ENCODE assay signal across 19 mouse cellular contexts in the genomic region with DNA sequence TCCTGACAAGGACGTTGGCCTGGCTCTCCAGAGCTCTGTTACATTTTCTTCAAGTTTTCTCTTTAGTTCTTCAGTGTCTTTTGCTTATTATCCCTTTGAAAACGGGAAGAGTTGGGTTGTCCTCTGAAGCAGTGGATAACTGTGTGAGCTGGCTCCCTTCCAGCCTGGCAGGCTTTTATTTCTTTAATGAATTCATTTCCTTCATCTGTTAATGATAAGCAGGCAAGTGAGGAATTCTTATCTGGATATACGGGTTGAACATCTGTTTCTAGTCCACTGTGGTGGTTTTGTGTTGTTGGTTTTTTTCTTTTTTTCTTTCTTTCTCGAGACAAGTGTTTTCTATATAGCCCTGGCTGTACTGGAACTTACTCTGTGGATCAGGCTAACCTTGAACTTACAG. TPM values are rescaled to one million over a fixed set of nuclear protein-coding genes. Genes with fewer than 3 reads are reported as not detected.
DNase-seq lines count a peak whose midpoint lies in the region; ATAC-seq and TF ChIP-seq lines count a peak whose summit lies in the region.
"Had no signal": no experiment of that assay in that cellular context is flagged by ENCODE, and none has a peak within 500 bp of the region (broad histone marks: within the 10 kb centered on the region; RNA-seq: fewer than 3 reads in every experiment).

No protein-coding gene starts in this region.

- H3K4me3 ChIP-seq in heart, embryonic 12.5 days = no peak overlapping the region
- no peak overlapping the region for H3K4me3 ChIP-seq in liver, embryonic 14.5 days (ENCODE audit: insufficient read depth in 1 of 2, low read depth in 2 of 2, low read length in 2 of 2)
- H3K4me3 ChIP-seq in liver, embryonic 11.5 days (ENCODE audit: low read depth, low read length) = no peak overlapping the region
- no peak overlapping the region for H3K4me3 ChIP-seq in limb, embryonic 15.5 days
- H3K4me3 ChIP-seq: erythroblast, embryonic 14.5 days; limb, embryonic 13.5 days; midbrain, embryonic 10.5 days; stomach, embryonic 15.5 days had no signal

- DNase-seq in heart, postnatal 25 days (ENCODE audit: low spot score) = no peak
- DNase-seq in liver, embryonic 14.5 days (ENCODE audit: low read depth in 3 of 3, low spot score in 3 of 3) = no peak
- no peak for DNase-seq in liver, embryonic 11.5 days (ENCODE audit: low spot score)
- DNase-seq in MN1 (ENCODE audit: low spot score) = peak; percentile 51
- DNase-seq in thymus, adult 18-20 months = no peak
- DNase-seq: adrenal gland, adult 8-10 months; cerebellum, adult 18-20 months; gastrocnemius, postnatal 25 days; kidney, adult 18-20 months; right cerebral cortex, adult 18-20 months; thymus, postnatal 14 days had no signal

- H3K27ac ChIP-seq in heart, embryonic 12.5 days (ENCODE audit: poor library complexity, severe bottlenecking) = no peak overlapping the region
- H3K27ac ChIP-seq in liver, embryonic 14.5 days = no peak overlapping the region
- H3K27ac ChIP-seq in liver, embryonic 11.5 days (ENCODE audit: low read depth, low read length) = no peak overlapping the region
- H3K27ac ChIP-seq in limb, embryonic 15.5 days = peak overlapping the region; percentile 67; the same call in 1 of the 2 replicates
- H3K27ac ChIP-seq: hindbrain, postnatal 0 days; midbrain, embryonic 10.5 days; stomach, embryonic 15.5 days had no signal

- TF ChIP-seq CTCF in liver, embryonic 14.5 days (IDR thresholded peaks at IDR 0.05; ENCODE audit: low read depth) = no peak

- WGBS in heart, embryonic 12.5 days = 26% methylated on average over 4 of the region's 4 CpGs
- 11% methylated on average over 4 of the region's 4 CpGs for WGBS in liver, embryonic 14.5 days (ENCODE audit: insufficient replicate concordance)
- WGBS in liver, embryonic 11.5 days = 17% methylated on average over 4 of the region's 4 CpGs
- WGBS in limb, embryonic 15.5 days = 20% methylated on average over 4 of the region's 4 CpGs

- H3K4me2 ChIP-seq in heart, embryonic 12.5 days = no peak overlapping the region
- H3K4me2 ChIP-seq in liver, embryonic 14.5 days (ENCODE audit: low read depth) = no peak overlapping the region
- no peak overlapping the region for H3K4me2 ChIP-seq in liver, embryonic 11.5 days
- H3K4me2 ChIP-seq in limb, embryonic 15.5 days = no peak overlapping the region
- H3K4me2 ChIP-seq: limb, embryonic 13.5 days; stomach, embryonic 15.5 days had no signal

- peak; percentile 46; the same call in 1 of the 2 replicates for ATAC-seq in heart, embryonic 12.5 days (ENCODE audit: insufficient number of reproducible peaks, low FRiP score)
- no peak for ATAC-seq in liver, embryonic 14.5 days (ENCODE audit: insufficient read depth)
- no peak for ATAC-seq in liver, embryonic 11.5 days (replicated peaks; ENCODE audit: low FRiP score)
- ATAC-seq in limb, embryonic 15.5 days (ENCODE audit: insufficient number of reproducible peaks, low FRiP score, low TSS enrichment, low read depth) = no peak
- ATAC-seq: hindbrain, postnatal 0 days had no signal

- TF ChIP-seq EP300 in liver, embryonic 14.5 days (IDR thresholded peaks at IDR 0.05; ENCODE audit: low read depth) = peak; percentile 13; the same call in 1 of the 2 replicates

- no peaks in the 10 kb centered on the region for H3K9me3 ChIP-seq in heart, embryonic 12.5 days (replicated peaks)
- H3K9me3 ChIP-seq in liver, embryonic 14.5 days (ENCODE audit: control insufficient read depth, low read length) = no peaks in the 10 kb centered on the region
- H3K9me3 ChIP-seq in liver, embryonic 11.5 days (ENCODE audit: control insufficient read depth, low read length) = no peaks in the 10 kb centered on the region
- no peaks in the 10 kb centered on the region for H3K9me3 ChIP-seq in limb, embryonic 15.5 days
- H3K9me3 ChIP-seq: limb, embryonic 13.5 days; midbrain, embryonic 10.5 days; stomach, embryonic 15.5 days had no signal

- intact Hi-C loops in heart, postnatal 25 days (cut with DNase I) = no loop called here

- H3K36me3 ChIP-seq in heart, embryonic 12.5 days = no peaks in the 10 kb centered on the region
- no peaks in the 10 kb centered on the region for H3K36me3 ChIP-seq in liver, embryonic 14.5 days (replicated peaks; ENCODE audit: control insufficient read depth, insufficient read depth, low read depth)
- no peaks in the 10 kb centered on the region for H3K36me3 ChIP-seq in liver, embryonic 11.5 days (ENCODE audit: control insufficient read depth, insufficient read depth, low read length)
- H3K36me3 ChIP-seq in limb, embryonic 15.5 days = no peaks in the 10 kb centered on the region
- H3K36me3 ChIP-seq: limb, embryonic 13.5 days; midbrain, embryonic 10.5 days; stomach, embryonic 15.5 days had no signal

- no peak overlapping the region for H3K9ac ChIP-seq in heart, embryonic 12.5 days
- H3K9ac ChIP-seq in liver, embryonic 14.5 days (replicated peaks) = no peak overlapping the region
- no peak overlapping the region for H3K9ac ChIP-seq in liver, embryonic 11.5 days (ENCODE audit: low read depth, low read length)
- H3K9ac ChIP-seq in limb, embryonic 15.5 days = no peak overlapping the region
- H3K9ac ChIP-seq: limb, embryonic 13.5 days; stomach, embryonic 15.5 days had no signal

- H3K27me3 ChIP-seq in heart, embryonic 12.5 days (replicated peaks) = peaks cover 22% of the 10 kb centered on the region
- no peaks in the 10 kb centered on the region for H3K27me3 ChIP-seq in liver, embryonic 14.5 days (ENCODE audit: control insufficient read depth, insufficient read depth, low read length)
- H3K27me3 ChIP-seq in liver, embryonic 11.5 days (replicated peaks; ENCODE audit: control insufficient read depth, insufficient read depth, low read length) = no peaks in the 10 kb centered on the region
- H3K27me3 ChIP-seq in limb, embryonic 15.5 days = no peaks in the 10 kb centered on the region
- H3K27me3 ChIP-seq: limb, embryonic 13.5 days; stomach, embryonic 15.5 days had no signal

- H3K4me1 ChIP-seq in heart, embryonic 12.5 days (replicated peaks) = no peaks in the 10 kb centered on the region
- H3K4me1 ChIP-seq in liver, embryonic 14.5 days (replicated peaks; ENCODE audit: control insufficient read depth in 2 of 2, insufficient read depth in 2 of 2, low read length in 1 of 2) = no peaks in the 10 kb centered on the region
- no peaks in the 10 kb centered on the region for H3K4me1 ChIP-seq in liver, embryonic 11.5 days (replicated peaks; ENCODE audit: control insufficient read depth, insufficient read depth, low read length)
- peaks cover 24% of the 10 kb centered on the region for H3K4me1 ChIP-seq in limb, embryonic 15.5 days
- H3K4me1 ChIP-seq: stomach, embryonic 15.5 days had no signal

RNA-seq across cellular contexts. Expression of a gene that starts 22.4 kb away (rescaled TPM):
- polyA plus RNA-seq in heart, embryonic 12.5 days (2016; fragmentation: Nextera tagmentation; extraction: Ambion mirVana) = 25.0 and 29.1 TPM in 2 replicates
- total RNA-seq in heart, postnatal 25 days (2021) = 100 to 1,000 TPM; 210 to 274 TPM
- polyA plus RNA-seq in liver, embryonic 14.5 days (2012; rRNA removed) = 0.29 and 0.54 TPM in 2 replicates
- 1.1 and 1.2 TPM in 2 replicates for polyA plus RNA-seq in liver, embryonic 14.5 days (2014; fragmentation: Nextera tagmentation; extraction: Ambion mirVana)
- 11.6 and 13.4 TPM in 2 replicates for polyA plus RNA-seq in liver, embryonic 11.5 days (2014; fragmentation: Nextera tagmentation; extraction: Ambion mirVana)
- 70.0 and 71.8 TPM in 2 replicates for polyA plus RNA-seq in limb, embryonic 15.5 days (2015; fragmentation: Nextera tagmentation; extraction: Ambion mirVana)
- polyA plus RNA-seq: C2C12; erythroblast, embryonic 14.5 days had no signal
